Mouse (Mus musculus) c-Kit-positive CD71-positive TER-119-positive erythroid progenitor cells, embryonic 14.5 days (primary cell): ENCODE measurements around the gene Cyp2c38.
"Not testable (repeated sequence)": the region's sequence is repeated elsewhere in the genome, so short reads cannot be mapped to it uniquely, and the experiment has no call there.

Experiments used
- DNase-seq: peaks from one replicate; pipeline ENCODE4 v3.0.0-alpha.2; 2013; ENCODE audit warnings: low spot score

Gene Cyp2c38

DNA sequence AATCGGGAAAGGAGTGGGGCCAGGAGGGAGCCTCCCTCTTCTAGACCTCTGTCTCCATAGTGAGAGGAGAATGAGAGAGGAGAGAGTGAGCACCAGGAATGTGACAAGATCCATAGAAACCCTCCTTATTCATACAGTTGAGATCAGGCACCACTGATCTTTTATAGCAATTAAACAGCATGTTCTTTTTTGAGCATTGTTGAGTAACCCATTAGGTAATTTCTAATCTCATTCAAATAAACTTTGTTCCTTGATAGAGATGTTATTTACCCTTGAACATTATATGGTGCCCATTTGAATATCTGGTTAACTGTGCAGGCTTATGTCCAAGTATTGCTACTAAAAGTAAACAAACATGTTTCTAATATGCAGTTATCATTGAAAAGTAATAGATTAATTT, at the start of gene Cyp2c38:
Gene Cyp2c38, minus strand, starts transcription at position 135 of the 400 bp plus-strand sequence.
- no peak for DNase-seq

- DNase-seq: no peak
Measured at GRCm38 (mm10) chr19:39510534-39510933, 47.7 kb upstream of the Cyp2c38 start, which contains the start of gene Cyp2c39. TSS of gene Cyp2c39 (plus strand) at chr19:39510862.

DNA sequence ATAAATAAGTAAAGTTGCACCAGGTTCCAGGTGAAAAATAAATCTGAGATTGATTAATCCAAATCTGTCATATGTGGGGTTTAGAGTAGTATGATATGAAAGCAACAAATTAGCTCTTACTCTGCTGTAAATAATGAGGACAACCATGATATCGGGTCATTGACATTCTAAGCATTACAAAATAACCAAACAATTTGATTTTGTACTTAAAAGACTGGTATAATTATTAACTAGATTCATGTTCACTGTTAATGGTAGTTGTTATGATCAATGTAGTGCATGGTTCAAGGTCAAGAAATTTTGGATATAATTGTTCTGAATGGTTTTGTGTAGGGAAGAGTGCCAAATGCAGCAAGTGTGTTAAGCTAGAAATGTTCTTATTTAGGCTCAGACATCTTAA, 46.7 kb upstream of the Cyp2c38 start:
- DNase-seq: no peak

DNA sequence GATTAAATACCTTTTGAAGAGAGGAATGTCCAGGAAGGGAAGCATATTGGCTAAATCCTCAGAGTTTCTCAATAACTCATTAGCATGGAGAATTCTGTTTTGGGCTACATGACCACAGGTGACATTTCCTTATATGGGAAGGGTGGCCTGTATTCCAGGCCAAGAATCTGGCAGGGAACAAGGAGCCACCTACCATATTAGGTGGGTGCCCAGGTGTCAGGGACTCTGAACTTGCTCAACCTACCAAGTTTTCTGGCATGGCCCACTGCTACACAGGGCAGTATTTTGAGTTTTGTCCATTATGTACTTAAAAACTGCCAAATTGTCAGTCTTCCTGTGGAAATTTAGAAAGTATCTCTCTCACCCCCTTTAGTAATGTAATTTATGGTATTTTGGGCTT, 43.5 kb upstream of the Cyp2c38 start:
- DNase-seq: no peak

- DNase-seq: not testable (repeated sequence)
Measured at GRCm38 (mm10) chr19:39483961-39484360, 21.1 kb upstream of the Cyp2c38 start.

GRCm38 (mm10) chr19:39463923-39464322, 1.0 kb upstream of the Cyp2c38 start:
- DNase-seq: no peak
